Mouse (Mus musculus) liver, embryonic 14.5 days (tissue): ENCODE measurements around the gene Nr3c2.

ENCODE experiments used
- CTCF ChIP-seq: IDR thresholded peaks from 2 replicates; pipeline ENCODE4 v1.5.1; 2016; ENCODE audit warnings: antibody characterized with exemption, low read depth, control low read depth
- EP300 ChIP-seq: IDR thresholded peaks from 2 replicates; pipeline ENCODE4 v1.6.1; 2016; ENCODE audit warnings: antibody characterized with exemption, low read depth

DNA sequence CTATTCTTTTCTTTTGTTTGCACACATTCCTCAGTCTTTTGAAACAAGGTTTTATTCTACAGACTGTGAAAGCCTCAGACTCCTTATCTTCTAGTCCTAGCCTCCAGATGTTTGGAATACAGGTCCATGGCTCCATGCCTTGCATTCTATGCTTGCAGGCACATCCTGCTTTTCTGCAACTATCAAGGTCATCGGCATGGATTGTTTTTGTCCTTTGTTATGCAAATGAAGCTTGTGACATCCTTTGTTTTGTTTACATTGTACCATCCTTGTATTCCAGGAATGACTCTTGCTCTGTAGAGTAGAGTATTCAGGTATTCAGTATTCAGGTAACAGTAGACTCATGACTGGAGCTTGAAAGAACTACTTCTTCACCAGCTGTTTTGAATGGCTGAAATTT lies 36.2 kb upstream of the Nr3c2 start:
- TF ChIP-seq CTCF (no peak), EP300 (no peak)
